Mouse (Mus musculus) cerebellum, postnatal 14 days (tissue): ENCODE data around the gene Hcn2.

Experiments used
- DNase-seq, 2 experiments: peaks; one replicate each; pipeline ENCODE4 v3.0.0; 2021; ENCODE audit warnings: mixed read lengths in 2 of 2

Gene Hcn2

GRCm38 (mm10) chr10:79709307-79709706, 7.1 kb upstream of the Hcn2 start:
- no peak for DNase-seq

- no peak for DNase-seq
Observed at GRCm38 (mm10) chr10:79712029-79712428, 4.4 kb upstream of the Hcn2 start.

- peak; percentile 90 to 96 for DNase-seq
Observed at GRCm38 (mm10) chr10:79712499-79713126, 3.8 kb upstream of the Hcn2 start.

GRCm38 (mm10) chr10:79713163-79713562, 3.3 kb upstream of the Hcn2 start:
- no peak for DNase-seq

GRCm38 (mm10) chr10:79714996-79715395, 1.4 kb upstream of the Hcn2 start:
- DNase-seq = peak; percentile 54 to 78

GRCm38 (mm10) chr10:79716988-79717355, 538 bp downstream of the Hcn2 start:
- DNase-seq = peak; percentile 63 to 65

GRCm38 (mm10) chr10:79717640-79718357, 1.4 kb downstream of the Hcn2 start:
- DNase-seq = peak; percentile 65 to 78

GRCm38 (mm10) chr10:79721089-79721488, 4.7 kb downstream of the Hcn2 start:
- no peak for DNase-seq

- DNase-seq = peak in 1 of 2 experiments; percentile 53
Observed at GRCm38 (mm10) chr10:79723047-79723446, 6.6 kb downstream of the Hcn2 start.

- DNase-seq = no peak
Observed at GRCm38 (mm10) chr10:79723692-79724091, 7.3 kb downstream of the Hcn2 start.

- peak; percentile 50 to 76 for DNase-seq
Observed at GRCm38 (mm10) chr10:79726090-79726489, 9.7 kb downstream of the Hcn2 start.

GRCm38 (mm10) chr10:79728323-79729249, 12.2 kb downstream of the Hcn2 start:
- no peak for DNase-seq

GRCm38 (mm10) chr10:79729357-79729965, 13.0 kb downstream of the Hcn2 start:
- DNase-seq = peak; percentile 51 to 62

- peak; percentile 61 to 76 for DNase-seq
Observed at GRCm38 (mm10) chr10:79732500-79732899, 16.1 kb downstream of the Hcn2 start.

GRCm38 (mm10) chr10:79733847-79734246, 17.4 kb downstream of the Hcn2 start:
- no peak for DNase-seq

GRCm38 (mm10) chr10:79735361-79735760, 18.9 kb downstream of the Hcn2 start:
- DNase-seq = peak in 1 of 2 experiments; percentile 62

GRCm38 (mm10) chr10:79736706-79737105, 20.3 kb downstream of the Hcn2 start:
- DNase-seq = peak in 1 of 2 experiments; percentile 61

GRCm38 (mm10) chr10:79738259-79738658, 21.8 kb downstream of the Hcn2 start:
- DNase-seq = peak in 1 of 2 experiments; percentile 72

GRCm38 (mm10) chr10:79739234-79739633, 22.8 kb downstream of the Hcn2 start:
- DNase-seq = no peak

GRCm38 (mm10) chr10:79740863-79741262, 24.4 kb downstream of the Hcn2 start:
- DNase-seq = no peak

- DNase-seq = peak; percentile 55 to 60
Observed at GRCm38 (mm10) chr10:79743161-79743560, 26.7 kb downstream of the Hcn2 start.

GRCm38 (mm10) chr10:79743650-79744365, 27.4 kb downstream of the Hcn2 start:
- DNase-seq = peak; percentile 75 to 77
